Mouse (Mus musculus): ENCODE measurements around the gene Atp8b5. TPM values are rescaled to one million over a fixed set of nuclear protein-coding genes. Genes with fewer than 3 reads are reported as not detected.
A peak's percentile ranks its signal among the peaks of the same experiment; 100 is the strongest.

Gene Atp8b5
- polyA plus RNA-seq, 1 experiment = 0.25 TPM

GRCm38 (mm10) chr4:43374266-43374665 lies 107.3 kb downstream of the Atp8b5 start:
- Histone ChIP-seq H3K4me3 (replicated peaks; ENCODE audit: extremely low read depth, low read depth, low read length) (no peak overlapping the region), H3K4me1 (ENCODE audit: control insufficient read depth, insufficient read depth, low read length) (no peaks in the 10 kb centered on the region)
- 74% methylated on average over 4 of the region's 4 CpGs for WGBS
- no peak for TF ChIP-seq CTCF (IDR thresholded peaks at IDR 0.05; ENCODE audit: insufficient read depth, low read length)
- TF ChIP-seq POLR2A (IDR thresholded peaks at IDR 0.05; ENCODE audit: borderline replicate concordance, extremely low read depth, low read depth, low read length) = no peak
- DNase-seq = no peak

GRCm38 (mm10) chr4:43379601-43380000 lies 112.6 kb downstream of the Atp8b5 start:
- 92% methylated on average over 6 of the region's 6 CpGs for WGBS
- TF ChIP-seq POLR2A (IDR thresholded peaks at IDR 0.05; ENCODE audit: borderline replicate concordance, extremely low read depth, low read depth, low read length) (no peak), CTCF (IDR thresholded peaks at IDR 0.05; ENCODE audit: insufficient read depth, low read length) (no peak)
- DNase-seq = no peak
- Histone ChIP-seq H3K4me3 (replicated peaks; ENCODE audit: extremely low read depth, low read depth, low read length) (no peak overlapping the region), H3K4me1 (ENCODE audit: control insufficient read depth, insufficient read depth, low read length) (peaks cover 9% of the 10 kb centered on the region; the same call in 1 of the 2 replicates)

- TF ChIP-seq POLR2A (IDR thresholded peaks at IDR 0.05; ENCODE audit: borderline replicate concordance, extremely low read depth, low read depth, low read length) (no peak), CTCF (IDR thresholded peaks at IDR 0.05; ENCODE audit: insufficient read depth, low read length) (no peak)
- H3K4me1 ChIP-seq (ENCODE audit: control insufficient read depth, insufficient read depth, low read length) = peaks cover 9% of the 10 kb centered on the region; the same call in 1 of the 2 replicates
- 35% methylated on average over 10 of the region's 10 CpGs for WGBS
- DNase-seq = no peak
- H3K4me3 ChIP-seq (replicated peaks; ENCODE audit: extremely low read depth, low read depth, low read length) = peak overlapping the region; percentile 63
These were observed 114.0 kb downstream of the Atp8b5 start for GRCm38 (mm10) chr4:43380951-43381350.

- WGBS = under 1% methylated on average over 63 of the region's 63 CpGs
- peaks cover 12% of the 10 kb centered on the region for H3K4me1 ChIP-seq (ENCODE audit: control insufficient read depth, insufficient read depth, low read length)
- peak; percentile 90 for DNase-seq
- peak; percentile 69 for TF ChIP-seq POLR2A (IDR thresholded peaks at IDR 0.05; ENCODE audit: borderline replicate concordance, extremely low read depth, low read depth, low read length)
- no peak for TF ChIP-seq CTCF (IDR thresholded peaks at IDR 0.05; ENCODE audit: insufficient read depth, low read length)
- peak within 1 kb of the TSS; percentile 77 for H3K4me3 ChIP-seq (replicated peaks; ENCODE audit: extremely low read depth, low read depth, low read length)
These were observed 114.6 kb downstream of the Atp8b5 start, which contains the start of gene Rusc2 for GRCm38 (mm10) chr4:43381408-43382154. Gene Rusc2, plus strand, starts transcription at chr4:43381979.

- no peak for TF ChIP-seq CTCF (IDR thresholded peaks at IDR 0.05; ENCODE audit: insufficient read depth, low read length)
- WGBS = 4% methylated on average over 31 of the region's 33 CpGs
- DNase-seq = no peak
- Histone ChIP-seq H3K4me3 (replicated peaks; ENCODE audit: extremely low read depth, low read depth, low read length) (peak overlapping the region; percentile 77), H3K4me1 (ENCODE audit: control insufficient read depth, insufficient read depth, low read length) (peaks cover 17% of the 10 kb centered on the region)
These were observed 115.4 kb downstream of the Atp8b5 start for GRCm38 (mm10) chr4:43382155-43383020.

GRCm38 (mm10) chr4:43383246-43384082 lies 116.5 kb downstream of the Atp8b5 start:
- Histone ChIP-seq H3K4me1 (ENCODE audit: control insufficient read depth, insufficient read depth, low read length) (peaks cover 18% of the 10 kb centered on the region), H3K4me3 (replicated peaks; ENCODE audit: extremely low read depth, low read depth, low read length) (peak overlapping the region; percentile 77)
- 21% methylated on average over 11 of the region's 11 CpGs for WGBS
- TF ChIP-seq POLR2A (IDR thresholded peaks at IDR 0.05; ENCODE audit: borderline replicate concordance, extremely low read depth, low read depth, low read length) (no peak), CTCF (IDR thresholded peaks at IDR 0.05; ENCODE audit: insufficient read depth, low read length) (no peak)
- DNase-seq = no peak

GRCm38 (mm10) chr4:43384083-43384460 lies 117.1 kb downstream of the Atp8b5 start:
- TF ChIP-seq CTCF (IDR thresholded peaks at IDR 0.05; ENCODE audit: insufficient read depth, low read length) = no peak
- peak; percentile 43; the same call in 1 of the 2 replicates for TF ChIP-seq POLR2A (IDR thresholded peaks at IDR 0.05; ENCODE audit: borderline replicate concordance, extremely low read depth, low read depth, low read length)
- WGBS = 60% methylated on average over 5 of the region's 5 CpGs
- no peak for DNase-seq
- Histone ChIP-seq H3K4me1 (ENCODE audit: control insufficient read depth, insufficient read depth, low read length) (peaks cover 18% of the 10 kb centered on the region), H3K4me3 (replicated peaks; ENCODE audit: extremely low read depth, low read depth, low read length) (no peak overlapping the region)

GRCm38 (mm10) chr4:43384541-43384940 lies 117.6 kb downstream of the Atp8b5 start:
- WGBS = 72% methylated on average over 3 of the region's 3 CpGs
- TF ChIP-seq CTCF (IDR thresholded peaks at IDR 0.05; ENCODE audit: insufficient read depth, low read length) (no peak), POLR2A (IDR thresholded peaks at IDR 0.05; ENCODE audit: borderline replicate concordance, extremely low read depth, low read depth, low read length) (no peak)
- DNase-seq = no peak
- H3K4me1 ChIP-seq (ENCODE audit: control insufficient read depth, insufficient read depth, low read length) = peaks cover 19% of the 10 kb centered on the region
- H3K4me3 ChIP-seq (replicated peaks; ENCODE audit: extremely low read depth, low read depth, low read length) = no peak overlapping the region

- no peak overlapping the region for H3K4me3 ChIP-seq (replicated peaks; ENCODE audit: extremely low read depth, low read depth, low read length)
- no peak for DNase-seq
- TF ChIP-seq POLR2A (IDR thresholded peaks at IDR 0.05; ENCODE audit: borderline replicate concordance, extremely low read depth, low read depth, low read length) (no peak), CTCF (IDR thresholded peaks at IDR 0.05; ENCODE audit: insufficient read depth, low read length) (no peak)
- H3K4me1 ChIP-seq (ENCODE audit: control insufficient read depth, insufficient read depth, low read length) = peaks cover 25% of the 10 kb centered on the region
These were observed 120.0 kb downstream of the Atp8b5 start for GRCm38 (mm10) chr4:43386932-43387331.

Measured in lung, adult 2 months (tissue).